Mouse (Mus musculus): ENCODE measurements around the gene Slc16a5.

GRCm38 (mm10) chr11:115453306-115453705, 9.0 kb upstream of the Slc16a5 start:
- no peak for TF ChIP-seq CTCF (IDR thresholded peaks at IDR 0.05; ENCODE audit: extremely low read depth, insufficient read depth, insufficient read length, insufficient replicate concordance)
- no peak for TF ChIP-seq POLR2A (IDR thresholded peaks at IDR 0.05; ENCODE audit: low read depth, low read length)

Data from spleen, adult 2 months (tissue).